Mouse (Mus musculus) forebrain, embryonic 15.5 days (tissue): ENCODE measurements around the gene Srms. TPM values are rescaled to one million over a fixed set of nuclear protein-coding genes. Genes with fewer than 3 reads are reported as not detected.

Experiments used
- ATAC-seq: fragments of 200-750 bp; cut with Nextera tagmentation; replicated peaks from 2 replicates; pipeline ENCODE4 v1.8.0; 2017; ENCODE audit warnings: mild to moderate bottlenecking, moderate TSS enrichment, moderate library complexity
- H3K27ac ChIP-seq: fragments of 300-500 bp; sonication (generic); replicated peaks from 2 replicates; pipeline ENCODE4 v1.5.1; 2015; ENCODE audit warnings: mild to moderate bottlenecking, inconsistent platforms
- H3K27me3 ChIP-seq: fragments of 300-500 bp; sonication (generic); 2 replicates; pipeline ENCODE4 v1.6.1; 2015; ENCODE audit warnings: inconsistent platforms
- H3K36me3 ChIP-seq: fragments of 300-500 bp; sonication (generic); 2 replicates; pipeline ENCODE4 v1.6.1; 2015; ENCODE audit warnings: mild to moderate bottlenecking, inconsistent platforms
- H3K4me1 ChIP-seq: fragments of 300-500 bp; sonication (generic); 2 replicates; pipeline ENCODE4 v1.6.1; 2015; ENCODE audit warnings: inconsistent platforms
- H3K4me2 ChIP-seq: fragments of 300-500 bp; sonication (generic); replicated peaks from 2 replicates; pipeline ENCODE4 v1.6.1; 2015; ENCODE audit warnings: mild to moderate bottlenecking, inconsistent platforms
- H3K4me3 ChIP-seq: fragments of 300-500 bp; sonication (generic); 2 replicates; pipeline ENCODE4 v1.5.1; 2015; ENCODE audit warnings: mild to moderate bottlenecking, inconsistent platforms
- H3K9ac ChIP-seq: fragments of 300-500 bp; sonication (generic); replicated peaks from 2 replicates; pipeline ENCODE4 v1.6.1; 2015; ENCODE audit warnings: mild to moderate bottlenecking, inconsistent platforms
- H3K9me3 ChIP-seq: fragments of 300-500 bp; sonication (generic); 2 replicates; pipeline ENCODE4 v1.6.1; 2016; ENCODE audit warnings: inconsistent platforms
- WGBS: fragments of 180-500 bp; shearing (Covaris S2); methylation state at CpG from one replicate; pipeline ENCODE4 v1.1.7; 2015; ENCODE audit warnings: mixed read lengths; 5-methylcytosine and 5-hydroxymethylcytosine counted together
- polyA plus RNA-seq: library from polyadenylated mRNA; unstranded; fragments of >200 nt; fragmentation: Nextera tagmentation; extraction: Ambion mirVana; gene quantifications from 2 replicates; pipeline ENCODE4 v1.2.1, GENCODE M21; 2015

Srms gene
- 0.06 TPM in 1 of 2 replicates, not detected in the other for polyA plus RNA-seq

DNA sequence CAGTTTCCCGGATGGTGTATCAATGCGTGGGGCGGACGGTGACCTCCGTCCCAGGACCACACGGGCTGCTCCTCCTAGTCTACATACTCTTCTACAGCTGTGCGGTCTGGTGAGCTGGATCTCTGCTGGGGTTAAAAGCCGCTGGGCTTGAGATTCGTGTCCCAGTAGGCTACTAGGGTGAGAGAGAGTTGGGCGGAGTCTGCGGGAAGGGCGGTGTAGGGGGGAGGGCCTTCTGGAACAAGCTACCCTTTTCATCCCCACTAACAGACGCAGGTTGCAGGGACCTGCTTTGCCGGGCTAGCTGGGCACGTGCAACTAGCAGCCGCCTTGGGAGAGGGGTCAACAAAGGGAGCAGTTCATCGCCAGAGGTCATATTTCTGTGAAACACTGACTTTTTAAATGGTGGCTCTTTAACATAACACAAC is at the start of gene Srms:
Gene Srms, minus strand, starts transcription at position 165 of the 425 bp plus-strand sequence.
- Histone ChIP-seq H3K27ac (no peak within 1 kb of the TSS), H3K4me2 (peak within 1 kb of the TSS; percentile 39), H3K27me3 (peaks cover 36% of the 10 kb centered on the region), H3K36me3 (no peaks in the 10 kb centered on the region), H3K4me3 (peak within 1 kb of the TSS; percentile 21), H3K4me1 (peaks cover 11% of the 10 kb centered on the region), H3K9me3 (no peaks in the 10 kb centered on the region), H3K9ac (no peak within 1 kb of the TSS)
- 2% methylated on average over 17 of the region's 17 CpGs for WGBS
- ATAC-seq: no peak

DNA sequence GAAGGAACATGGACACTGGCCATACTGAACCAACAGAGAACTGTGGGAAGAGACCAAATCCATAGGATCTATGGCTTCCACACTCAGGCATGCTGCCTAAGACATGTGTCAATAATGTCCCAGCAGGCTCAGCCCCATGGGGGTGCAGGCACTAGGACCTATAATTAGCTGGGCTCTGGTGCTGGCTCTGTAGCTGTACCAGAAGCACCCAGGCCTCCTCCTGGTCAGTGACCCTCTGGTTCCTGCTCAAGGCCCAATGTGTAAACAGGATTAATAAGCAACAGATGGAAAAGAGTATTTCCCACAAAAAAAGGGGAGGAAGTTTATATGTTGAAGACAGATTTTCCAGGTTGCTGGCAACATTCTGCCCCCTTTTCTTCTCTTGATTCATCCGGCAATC is 40.3 kb upstream of the Srms start:
- H3K27ac ChIP-seq: no peak overlapping the region
- no peak for ATAC-seq
- H3K4me3 ChIP-seq: no peak overlapping the region
- no peaks in the 10 kb centered on the region for H3K4me1 ChIP-seq
- no peaks in the 10 kb centered on the region for H3K9me3 ChIP-seq
- no peaks in the 10 kb centered on the region for H3K27me3 ChIP-seq
- 92% methylated on average over 1 of the region's 1 CpGs for WGBS
- H3K9ac ChIP-seq: no peak overlapping the region
- H3K4me2 ChIP-seq: no peak overlapping the region
- peaks cover 57% of the 10 kb centered on the region for H3K36me3 ChIP-seq

DNA sequence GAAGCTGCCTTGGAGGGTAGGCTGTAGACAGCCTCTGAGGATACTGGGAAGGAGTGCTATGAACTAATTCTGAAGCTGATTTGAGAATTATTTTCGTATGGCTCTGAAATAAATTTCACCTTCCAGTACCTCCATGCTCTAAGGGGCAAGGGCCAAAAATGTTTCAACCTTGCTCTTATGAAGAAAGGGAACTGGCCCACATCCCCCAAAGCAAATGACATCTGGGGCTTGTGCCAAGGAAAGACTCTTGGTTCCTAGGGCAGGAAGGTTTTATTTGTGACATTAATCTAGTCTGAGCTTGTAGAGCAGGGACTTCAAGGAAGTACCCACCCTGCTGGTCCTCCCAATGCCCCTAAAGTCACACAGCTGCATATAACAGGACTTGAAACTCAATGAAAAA is 38.9 kb upstream of the Srms start:
- WGBS: 85% methylated on average over 1 of the region's 1 CpGs
- no peak overlapping the region for H3K27ac ChIP-seq

DNA sequence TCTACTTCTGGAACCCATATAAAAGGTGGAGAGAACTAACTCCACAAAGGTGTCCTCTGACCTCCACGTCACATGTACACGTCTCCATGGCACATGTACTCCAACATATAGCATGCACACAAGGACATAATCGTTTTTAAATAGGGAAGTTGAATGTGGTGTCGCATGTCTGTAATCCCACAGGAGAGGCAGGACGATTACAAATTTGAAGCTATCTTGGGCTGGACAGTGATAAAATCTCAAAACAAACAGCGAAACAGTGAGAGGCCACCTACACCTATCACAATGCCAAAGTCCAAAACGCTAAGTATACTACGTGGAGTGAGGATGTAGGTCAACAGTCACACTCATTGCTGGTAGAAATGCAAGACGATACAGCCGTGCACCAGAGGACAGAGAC is 36.2 kb upstream of the Srms start:
- Histone ChIP-seq H3K4me1 (no peaks in the 10 kb centered on the region), H3K27me3 (no peaks in the 10 kb centered on the region), H3K9ac (no peak overlapping the region), H3K27ac (no peak overlapping the region), H3K36me3 (peaks cover 23% of the 10 kb centered on the region), H3K9me3 (no peaks in the 10 kb centered on the region), H3K4me2 (no peak overlapping the region), H3K4me3 (no peak overlapping the region)
- ATAC-seq: no peak
- WGBS: 92% methylated on average over 10 of the region's 10 CpGs

More for the DNA sequence above, 38.9 kb upstream of the Srms start:
- H3K27me3 ChIP-seq: no peaks in the 10 kb centered on the region
- H3K36me3 ChIP-seq: peaks cover 46% of the 10 kb centered on the region
- no peak overlapping the region for H3K4me3 ChIP-seq
- no peak overlapping the region for H3K4me2 ChIP-seq
- no peaks in the 10 kb centered on the region for H3K4me1 ChIP-seq
- no peak for ATAC-seq
- H3K9me3 ChIP-seq: no peaks in the 10 kb centered on the region
- H3K9ac ChIP-seq: no peak overlapping the region

DNA sequence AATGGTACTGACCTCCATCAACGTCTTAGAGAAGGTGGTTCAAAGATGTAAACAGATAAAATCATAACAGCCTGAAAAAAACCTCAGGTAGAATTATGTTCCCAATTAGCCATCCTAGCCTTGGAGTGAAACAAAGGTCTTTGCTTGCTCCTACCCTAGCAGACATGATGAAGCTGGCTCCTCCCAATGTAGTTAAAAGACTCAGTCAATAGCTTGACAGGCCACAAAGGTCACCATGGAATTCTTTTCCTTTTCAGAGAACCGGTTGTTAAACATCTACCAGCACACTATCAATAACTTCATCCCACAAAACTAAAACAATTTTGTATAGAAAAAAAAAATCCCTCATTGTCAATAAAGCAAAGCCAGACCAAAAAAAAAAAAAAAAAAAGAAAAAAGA is 32.0 kb upstream of the Srms start:
- no peak for ATAC-seq
- H3K4me2 ChIP-seq: no peak overlapping the region
- no peaks in the 10 kb centered on the region for H3K36me3 ChIP-seq
- 0 out of 2 replicates have a peak, but pooled peaks cover 2% of the 10 kb centered on the region for H3K4me1 ChIP-seq
- no peak overlapping the region for H3K4me3 ChIP-seq
- no peaks in the 10 kb centered on the region for H3K9me3 ChIP-seq
- no peak overlapping the region for H3K9ac ChIP-seq
- H3K27ac ChIP-seq: no peak overlapping the region
- H3K27me3 ChIP-seq: no peaks in the 10 kb centered on the region
- WGBS: 10% methylated on average over 2 of the region's 2 CpGs

DNA sequence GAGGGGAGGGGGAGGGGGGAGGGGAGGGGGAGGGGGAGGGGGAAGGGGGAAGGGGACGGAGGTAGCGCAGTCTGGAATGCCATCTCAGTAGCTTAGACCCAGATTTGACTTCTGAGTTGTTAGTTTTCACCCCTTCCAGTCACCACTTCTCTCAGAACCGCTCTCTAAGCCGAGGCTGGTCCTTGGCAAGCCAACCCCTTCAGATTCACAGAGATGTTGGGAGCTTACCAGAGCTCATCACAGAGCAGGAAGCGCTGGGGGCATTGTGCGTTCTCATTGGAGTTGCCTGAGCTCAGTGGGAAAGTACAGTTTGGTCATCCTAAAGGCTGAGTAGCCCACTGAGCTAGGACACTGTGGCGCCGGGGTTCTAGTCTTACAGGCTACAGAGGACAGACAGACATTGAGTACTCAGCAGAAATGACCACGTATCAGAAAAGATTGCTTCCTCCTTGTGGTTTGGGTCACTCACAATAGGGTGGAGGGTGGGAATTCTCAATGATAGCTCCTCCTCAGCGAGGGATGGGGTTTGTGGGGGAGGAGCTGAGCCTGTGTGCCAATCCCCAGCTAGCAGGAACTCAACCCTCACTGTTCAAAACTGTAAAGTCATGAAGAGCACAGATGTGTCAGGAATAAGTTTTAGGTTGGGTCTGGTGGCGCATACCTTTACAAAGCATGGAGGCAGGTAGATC is 30.9 kb upstream of the Srms start:
- H3K27me3 ChIP-seq: no peaks in the 10 kb centered on the region
- H3K4me2 ChIP-seq: no peak overlapping the region
- H3K4me3 ChIP-seq: no peak overlapping the region
- no peaks in the 10 kb centered on the region for H3K9me3 ChIP-seq
- H3K9ac ChIP-seq: no peak overlapping the region
- 30% methylated on average over 11 of the region's 11 CpGs for WGBS
- no peaks in the 10 kb centered on the region for H3K36me3 ChIP-seq
- H3K27ac ChIP-seq: no peak overlapping the region
- no peak for ATAC-seq
- 0 out of 2 replicates have a peak, but pooled peaks cover 2% of the 10 kb centered on the region for H3K4me1 ChIP-seq

DNA sequence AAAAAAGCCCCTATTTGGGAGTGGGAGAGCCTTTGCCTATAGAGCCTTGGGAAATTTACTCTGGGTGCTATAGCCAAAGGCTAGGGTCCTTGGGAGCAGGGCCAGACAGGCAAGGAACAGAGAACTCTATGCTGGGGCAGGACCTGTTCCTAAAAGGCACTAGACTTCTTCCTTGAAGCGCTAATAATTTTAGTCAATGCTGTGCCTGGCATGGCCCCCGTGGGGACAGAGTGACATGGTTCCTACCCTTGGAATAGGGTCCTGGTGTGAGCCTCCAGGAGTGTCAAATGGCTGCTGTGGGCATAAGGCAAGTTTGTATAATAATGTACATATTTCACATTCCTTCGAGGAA is 29.3 kb upstream of the Srms start:
- no peaks in the 10 kb centered on the region for H3K9me3 ChIP-seq
- WGBS: 78% methylated on average over 3 of the region's 3 CpGs
- no peak overlapping the region for H3K27ac ChIP-seq
- H3K4me2 ChIP-seq: no peak overlapping the region
- H3K4me1 ChIP-seq: 0 out of 2 replicates have a peak, but pooled peaks cover 2% of the 10 kb centered on the region
- H3K4me3 ChIP-seq: no peak overlapping the region
- no peaks in the 10 kb centered on the region for H3K36me3 ChIP-seq
- no peak for ATAC-seq
- H3K27me3 ChIP-seq: no peaks in the 10 kb centered on the region
- H3K9ac ChIP-seq: no peak overlapping the region

DNA sequence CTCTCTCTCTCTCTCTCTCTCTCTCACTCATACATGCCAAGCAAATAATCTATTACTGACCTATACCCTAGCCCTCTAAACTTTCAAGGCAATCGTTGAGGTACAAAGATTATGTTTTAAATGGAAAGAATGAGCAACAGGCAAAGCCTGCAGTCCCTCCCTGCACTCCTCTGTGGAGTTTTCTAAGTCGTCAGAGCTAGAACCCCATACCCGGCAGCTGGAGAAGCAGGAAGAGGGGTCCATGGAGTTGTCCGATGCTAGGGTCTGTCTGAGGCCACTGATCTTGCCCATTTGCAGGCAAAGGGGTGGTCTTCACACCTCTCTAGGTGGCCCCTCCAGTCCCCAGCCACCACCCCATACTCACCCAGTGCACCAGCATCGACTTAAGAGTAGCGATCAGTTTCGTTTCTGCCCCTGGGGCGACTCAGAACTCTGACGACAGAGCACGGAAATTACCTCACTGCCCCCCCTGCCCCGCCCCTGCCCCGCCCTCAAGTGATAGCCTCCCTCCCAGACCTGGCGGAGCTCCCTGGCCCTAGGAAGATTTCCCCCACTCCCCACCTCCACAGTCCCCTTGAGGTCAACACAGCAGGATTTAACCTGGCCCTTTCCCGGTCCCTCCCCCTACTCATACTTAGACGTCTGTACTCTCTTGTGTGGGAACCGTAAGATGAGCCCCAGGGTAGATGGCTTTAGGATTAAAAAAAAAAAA is 28.8 kb upstream of the Srms start, which contains the start of gene Helz2:
Gene Helz2, minus strand, starts transcription at position 426 of the 712 bp plus-strand sequence.
- Histone ChIP-seq H3K9me3 (no peaks in the 10 kb centered on the region), H3K9ac (0 out of 2 replicates have a peak within 1 kb of the TSS, but pooled peaks have one; percentile 10), H3K4me3 (peak within 1 kb of the TSS; percentile 26), H3K4me1 (0 out of 2 replicates have a peak, but pooled peaks cover 2% of the 10 kb centered on the region), H3K27me3 (no peaks in the 10 kb centered on the region), H3K36me3 (no peaks in the 10 kb centered on the region), H3K4me2 (peak within 1 kb of the TSS; percentile 34), H3K27ac (no peak within 1 kb of the TSS)
- no peak for ATAC-seq
- WGBS: 11% methylated on average over 16 of the region's 16 CpGs

DNA sequence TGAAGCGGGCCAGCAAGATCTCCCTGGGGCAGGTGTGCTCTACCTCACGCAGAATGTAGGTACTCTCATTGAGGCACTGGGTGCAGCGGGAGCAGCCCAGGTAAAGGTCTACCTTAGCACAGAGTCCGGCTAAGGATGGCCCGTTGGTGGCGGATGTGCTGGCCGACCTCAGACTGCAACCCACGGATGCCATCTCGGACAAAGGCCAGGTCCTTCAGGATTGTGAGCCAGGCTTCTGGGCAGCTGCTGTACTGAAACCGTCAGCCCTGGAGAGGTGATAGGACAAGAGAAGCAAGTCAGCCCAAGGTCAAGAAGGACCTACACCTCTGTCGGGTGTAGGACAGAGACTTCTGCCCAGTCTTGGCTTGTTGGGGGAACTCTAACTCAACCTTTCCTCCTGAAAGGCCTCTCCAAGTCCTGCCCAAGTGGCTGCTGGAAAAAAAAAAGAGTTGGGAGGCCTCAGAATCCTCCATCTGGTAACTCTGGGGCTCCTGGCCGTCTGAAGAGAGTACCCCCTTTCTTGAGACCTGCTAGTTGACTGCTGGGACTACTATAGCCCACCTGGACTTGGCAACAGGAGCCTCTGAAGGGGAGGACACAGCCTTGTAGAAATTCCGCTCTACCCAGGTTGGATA is 27.9 kb upstream of the Srms start:
- 92% methylated on average over 13 of the region's 13 CpGs for WGBS
- no peaks in the 10 kb centered on the region for H3K27me3 ChIP-seq
- no peaks in the 10 kb centered on the region for H3K36me3 ChIP-seq
- no peak overlapping the region for H3K9ac ChIP-seq
- H3K4me3 ChIP-seq: no peak overlapping the region
- H3K27ac ChIP-seq: no peak overlapping the region
- H3K9me3 ChIP-seq: no peaks in the 10 kb centered on the region
- no peak overlapping the region for H3K4me2 ChIP-seq
- 0 out of 2 replicates have a peak, but pooled peaks cover 2% of the 10 kb centered on the region for H3K4me1 ChIP-seq
- ATAC-seq: no peak

DNA sequence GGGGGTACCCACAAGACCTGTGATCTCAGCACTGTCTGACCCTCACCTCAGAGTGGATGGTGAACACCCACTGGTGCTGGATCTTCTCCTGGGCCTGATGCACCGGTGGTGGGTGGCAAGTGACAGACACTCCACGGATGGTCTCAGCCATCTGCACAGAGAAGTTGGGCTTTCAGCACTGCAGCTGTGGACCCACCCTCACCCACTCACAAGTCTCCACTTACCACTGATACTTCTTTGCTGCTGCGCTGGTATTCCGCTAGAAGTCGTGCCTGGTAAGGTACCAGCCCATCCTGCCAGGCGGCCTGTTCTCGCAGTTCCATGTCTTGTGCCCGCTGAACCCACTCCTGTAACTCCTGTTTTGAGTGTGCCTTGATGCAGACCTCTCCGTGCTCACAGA is 26.3 kb upstream of the Srms start:
- ATAC-seq: no peak
- H3K4me2 ChIP-seq: no peak overlapping the region
- WGBS: 95% methylated on average over 9 of the region's 9 CpGs
- no peaks in the 10 kb centered on the region for H3K36me3 ChIP-seq
- no peak overlapping the region for H3K4me3 ChIP-seq
- no peaks in the 10 kb centered on the region for H3K27me3 ChIP-seq
- 0 out of 2 replicates have a peak, but pooled peaks cover 2% of the 10 kb centered on the region for H3K4me1 ChIP-seq
- H3K27ac ChIP-seq: no peak overlapping the region
- no peak overlapping the region for H3K9ac ChIP-seq
- no peaks in the 10 kb centered on the region for H3K9me3 ChIP-seq

DNA sequence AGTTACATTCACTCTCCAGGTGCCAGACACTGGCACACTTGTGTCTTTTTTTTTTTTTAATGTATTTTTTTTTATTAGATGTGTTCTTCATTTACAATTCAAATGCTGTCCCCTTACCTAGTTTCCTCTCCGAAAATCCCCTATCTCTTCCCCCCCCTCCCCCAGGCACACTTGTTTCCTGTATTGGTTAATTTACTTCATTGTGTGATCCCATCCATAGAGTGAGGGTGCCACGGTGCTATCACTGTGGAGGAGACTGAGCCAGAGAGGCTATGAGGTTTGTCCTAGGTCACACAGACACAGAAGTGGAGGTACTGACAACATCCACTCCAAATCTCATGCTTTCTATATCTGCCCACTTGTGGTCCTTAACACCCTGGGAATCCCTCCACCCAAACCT is 25.9 kb upstream of the Srms start:
- Histone ChIP-seq H3K4me3 (no peak overlapping the region), H3K4me2 (no peak overlapping the region), H3K4me1 (0 out of 2 replicates have a peak, but pooled peaks cover 2% of the 10 kb centered on the region), H3K9ac (no peak overlapping the region), H3K27ac (no peak overlapping the region), H3K9me3 (no peaks in the 10 kb centered on the region), H3K27me3 (no peaks in the 10 kb centered on the region), H3K36me3 (no peaks in the 10 kb centered on the region)
- 59% methylated on average over 2 of the region's 2 CpGs for WGBS
- ATAC-seq: no peak

DNA sequence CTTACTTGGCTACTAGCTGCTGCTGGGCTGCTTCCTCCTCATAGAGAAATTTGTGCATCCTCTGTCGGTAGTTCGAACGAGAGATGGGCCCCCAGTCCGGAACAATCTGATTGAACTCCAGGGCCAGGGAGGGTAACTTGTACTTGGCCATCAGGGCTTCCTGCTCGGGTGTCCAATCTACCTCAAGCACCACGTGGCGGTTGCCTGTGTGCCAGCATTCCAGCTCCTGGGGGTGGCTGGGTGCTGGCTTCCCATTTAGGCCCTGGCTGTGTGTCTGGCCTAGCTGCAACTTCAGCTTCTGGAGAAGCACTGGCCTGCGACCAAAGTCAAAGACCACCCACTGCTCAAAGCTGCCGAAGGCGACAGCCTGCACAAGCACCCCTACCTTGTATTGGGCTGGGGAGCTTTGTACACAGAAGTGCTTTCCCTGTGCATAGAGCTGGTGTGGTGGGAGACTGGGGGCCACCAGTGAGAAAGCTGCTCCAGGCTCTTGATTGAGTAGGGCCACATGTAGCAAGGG is 25.2 kb upstream of the Srms start:
- Histone ChIP-seq H3K27me3 (no peaks in the 10 kb centered on the region), H3K4me1 (0 out of 2 replicates have a peak, but pooled peaks cover 2% of the 10 kb centered on the region), H3K9me3 (no peaks in the 10 kb centered on the region), H3K4me3 (no peak overlapping the region), H3K9ac (no peak overlapping the region), H3K4me2 (no peak overlapping the region), H3K36me3 (no peaks in the 10 kb centered on the region), H3K27ac (no peak overlapping the region)
- no peak for ATAC-seq
- 73% methylated on average over 10 of the region's 10 CpGs for WGBS
